Mouse (Mus musculus) CH12.LX (cell line): Measurements from ENCODE around the gene Tpm4. TPM values are rescaled to one million over a fixed set of nuclear protein-coding genes. Genes with fewer than 3 reads are reported as not detected.

Experiments used
- DNase-seq: peaks from one replicate; pipeline ENCODE4 v3.0.0-alpha.2; 2013; ENCODE audit errors: extremely low read depth
- H3K27ac ChIP-seq: 2 replicates; pipeline ENCODE4 v1.5.1; 2012; ENCODE audit warnings: low read depth, mild to moderate bottlenecking, control low read depth, moderate library complexity; ENCODE audit not compliant: insufficient read depth
- H3K27me3 ChIP-seq: replicated peaks from 2 replicates; pipeline ENCODE3; 2012; ENCODE audit warnings: inconsistent platforms
- H3K36me3 ChIP-seq, 2 experiments: replicated peaks in 1 of 2; 2 replicates each; pipeline versions ENCODE3 to v1.6.1; 2012; ENCODE audit warnings: inconsistent platforms in 1 of 2, low read length in 1 of 2, mild to moderate bottlenecking in 1 of 2, mixed read lengths in 1 of 2, moderate library complexity in 1 of 2; ENCODE audit not compliant: control insufficient read depth in 1 of 2, insufficient read depth in 1 of 2
- H3K4me1 ChIP-seq, 2 experiments: 2 replicates each; pipeline ENCODE4 v1.6.1; 2012; ENCODE audit warnings: inconsistent platforms in 1 of 2, moderate library complexity in 1 of 2; ENCODE audit not compliant: insufficient read depth in 2 of 2, control insufficient read depth in 1 of 2
- H3K4me2 ChIP-seq: 2 replicates; pipeline ENCODE4 v1.6.1; 2012; ENCODE audit warnings: low read depth, mild to moderate bottlenecking, control low read depth; ENCODE audit not compliant: poor library complexity, insufficient read depth, severe bottlenecking
- H3K4me3 ChIP-seq, 3 experiments: fragments of 150-350 bp in 1 of 3; sonication (generic) in 1 of 3; replicated peaks in 1 of 3; 2 replicates each; pipeline versions ENCODE3 to v1.5.1; 2011 to 2012; ENCODE audit warnings: low read depth in 2 of 3, low read length in 2 of 3, mild to moderate bottlenecking in 2 of 3, moderate library complexity in 2 of 3, control low read depth in 1 of 3, improper control_type of control experiment in 1 of 3, inconsistent platforms in 1 of 3, mixed read lengths in 1 of 3; ENCODE audit not compliant: poor library complexity in 1 of 3
- H3K79me2 ChIP-seq: replicated peaks from 2 replicates; pipeline ENCODE4 v1.6.1; 2012; ENCODE audit warnings: mild to moderate bottlenecking, moderate library complexity; ENCODE audit not compliant: control insufficient read depth, poor library complexity, insufficient read depth, severe bottlenecking; ENCODE audit errors: extremely low read depth
- H3K9ac ChIP-seq: 2 replicates; pipeline ENCODE4 v1.6.1; 2012; ENCODE audit warnings: low read depth, mild to moderate bottlenecking, control low read depth, moderate library complexity; ENCODE audit not compliant: insufficient read depth
- H3K9me3 ChIP-seq: replicated peaks from 2 replicates; pipeline ENCODE3; 2012; ENCODE audit warnings: low read length, inconsistent platforms, mixed read lengths
- BHLHE40 ChIP-seq: IDR thresholded peaks from 2 replicates; pipeline ENCODE4 v1.6.1; 2011; ENCODE audit warnings: mild to moderate bottlenecking, low read depth, low read length, improper control_type of control experiment
- CHD1 ChIP-seq: IDR thresholded peaks from 2 replicates; pipeline ENCODE4 v1.6.1; 2012; ENCODE audit warnings: low read depth, low read length, improper control_type of control experiment, inconsistent platforms
- CHD2 ChIP-seq: IDR thresholded peaks from 2 replicates; pipeline ENCODE4 v1.6.1; 2011; ENCODE audit warnings: low read length, improper control_type of control experiment
- CTCF ChIP-seq, 2 experiments: IDR thresholded peaks in 1 of 2; conservative IDR thresholded peaks in 1 of 2; 2 replicates each; pipeline ENCODE4 v1.5.1; 2011 to 2012; ENCODE audit warnings: low read depth in 2 of 2, low read length in 2 of 2, improper control_type of control experiment in 1 of 2, inconsistent platforms in 1 of 2, mild to moderate bottlenecking in 1 of 2, moderate library complexity in 1 of 2
- E2F4 ChIP-seq: IDR thresholded peaks from 2 replicates; pipeline ENCODE4 v1.6.1; 2011; ENCODE audit warnings: low read depth, low read length, improper control_type of control experiment; ENCODE audit not compliant: insufficient replicate concordance
- ELF1 ChIP-seq: IDR thresholded peaks from 2 replicates; pipeline ENCODE4 v1.6.1; 2014; ENCODE audit warnings: low read depth, mild to moderate bottlenecking, inconsistent platforms, low read length, improper control_type of control experiment
- EP300 ChIP-seq: IDR thresholded peaks from 2 replicates; pipeline ENCODE4 v1.6.1; 2011; ENCODE audit warnings: low read length, improper control_type of control experiment
- ETS1 ChIP-seq: conservative IDR thresholded peaks from 2 replicates; pipeline ENCODE4 v1.6.1; 2012; ENCODE audit warnings: low read depth, mild to moderate bottlenecking, inconsistent platforms, low read length, improper control_type of control experiment, moderate library complexity
- HCFC1 ChIP-seq: IDR thresholded peaks from 2 replicates; pipeline ENCODE4 v1.6.1; 2012; ENCODE audit warnings: low read depth, mild to moderate bottlenecking, inconsistent platforms, low read length, improper control_type of control experiment
- IRF4 ChIP-seq: IDR thresholded peaks from 2 replicates; pipeline ENCODE4 v1.6.1; 2014; ENCODE audit warnings: low read depth, mild to moderate bottlenecking, inconsistent platforms, low read length, improper control_type of control experiment
- JUND ChIP-seq: conservative IDR thresholded peaks from 2 replicates; pipeline ENCODE4 v1.6.1; 2011; ENCODE audit warnings: low read depth, low read length, improper control_type of control experiment
- KAT2A ChIP-seq: IDR thresholded peaks from 2 replicates; pipeline ENCODE4 v1.6.1; 2012; ENCODE audit warnings: low read length, improper control_type of control experiment, inconsistent platforms; ENCODE audit not compliant: insufficient replicate concordance
- MAZ ChIP-seq: IDR thresholded peaks from 2 replicates; pipeline ENCODE4 v1.6.1; 2012; ENCODE audit warnings: low read depth, mild to moderate bottlenecking, inconsistent platforms, low read length, improper control_type of control experiment, moderate library complexity
- MXI1 ChIP-seq: IDR thresholded peaks from 2 replicates; pipeline ENCODE4 v1.6.1; 2011; ENCODE audit warnings: mild to moderate bottlenecking, low read depth, low read length, improper control_type of control experiment
- MYC ChIP-seq: IDR thresholded peaks from 2 replicates; pipeline ENCODE4 v1.6.1; 2011; ENCODE audit warnings: low read depth, mild to moderate bottlenecking, improper control_type of control experiment, low read length
- NRF1 ChIP-seq: IDR thresholded peaks from 2 replicates; pipeline ENCODE4 v1.6.1; 2014; ENCODE audit warnings: low read depth, mild to moderate bottlenecking, inconsistent platforms, low read length, improper control_type of control experiment, moderate library complexity
- POLR2AphosphoS2 ChIP-seq: IDR thresholded peaks from 2 replicates; pipeline ENCODE4 v1.6.1; 2011; ENCODE audit warnings: low read depth, low read length, improper control_type of control experiment
- RAD21 ChIP-seq: IDR thresholded peaks from 2 replicates; pipeline ENCODE4 v1.6.1; 2011; ENCODE audit warnings: low read depth, mild to moderate bottlenecking, low read length, improper control_type of control experiment, moderate library complexity
- SIN3A ChIP-seq: IDR thresholded peaks from 2 replicates; pipeline ENCODE4 v1.6.1; 2012; ENCODE audit warnings: low read length, improper control_type of control experiment, inconsistent platforms
- SMC3 ChIP-seq: IDR thresholded peaks from 2 replicates; pipeline ENCODE4 v1.6.1; 2011; ENCODE audit warnings: low read depth, low read length, improper control_type of control experiment
- TCF12 ChIP-seq: IDR thresholded peaks from 2 replicates; pipeline ENCODE4 v1.6.1; 2014; ENCODE audit warnings: low read depth, mild to moderate bottlenecking, inconsistent platforms, low read length, improper control_type of control experiment
- USF2 ChIP-seq: conservative IDR thresholded peaks from 2 replicates; pipeline ENCODE4 v1.6.1; 2011; ENCODE audit warnings: low read depth, low read length, improper control_type of control experiment
- ZMIZ1 ChIP-seq: IDR thresholded peaks from 2 replicates; pipeline ENCODE4 v1.6.1; 2012; ENCODE audit warnings: low read depth, mild to moderate bottlenecking, inconsistent platforms, low read length, improper control_type of control experiment
- ZNF384 ChIP-seq: IDR thresholded peaks from 2 replicates; pipeline ENCODE4 v1.6.1; 2012; ENCODE audit warnings: low read depth, low read length, improper control_type of control experiment, inconsistent platforms
- dilution Hi-C: fragments of 300-500 bp; cut with MboI; formaldehyde crosslinking; loops from 2 replicates; pipeline ENCODE4 v1.14.3; 2020; ENCODE audit warnings: low sequenced_read_pairs; ENCODE audit not compliant: extremely low pct_unique_long_range_greater_than_20kb, extremely low pct_ligation_motif_present
- in situ Hi-C: fragments of 300-500 bp; cut with MboI; formaldehyde crosslinking; loops from 3 replicates; pipeline ENCODE4 v1.14.3; 2019; ENCODE audit warnings: low sequenced_read_pairs, low pct_ligation_motif_present, low pct_unique_long_range_greater_than_20kb, mixed read lengths
- polyA plus RNA-seq: library from polyadenylated mRNA; unstranded; fragments of >175 nt; gene quantifications from 2 replicates; pipeline ENCODE4 v1.2.1, GENCODE M21; 2012; ENCODE audit warnings: low read depth; ENCODE audit not compliant: insufficient read length
- total RNA-seq, 2 experiments: library from RNA; depleted of rRNA; stranded (reverse); fragments of 300-350 nt in 1 of 2; fragments of >200 nt in 1 of 2; gene quantifications; 2 replicates each; pipeline ENCODE4 v1.2.3; 2012 to 2014

The Tpm4 gene
- total and polyA plus RNA-seq, 3 experiments, result 96.2 to 284 (median 203) TPM

GRCm38 (mm10) chr8:72146556-72146955, 11.8 kb downstream of the Tpm4 start:
- peaks cover 5% of the 10 kb centered on the region for H3K79me2 ChIP-seq
- H3K4me3 ChIP-seq, result no peak overlapping the region
- no peak overlapping the region for H3K9ac ChIP-seq
- no peaks in the 10 kb centered on the region for H3K27me3 ChIP-seq
- TF ChIP-seq ZMIZ1, result no peak
- no peak for TF ChIP-seq MAZ
- no peak for TF ChIP-seq IRF4
- TF ChIP-seq KAT2A, result no peak
- TF ChIP-seq ELF1, result no peak
- TF ChIP-seq POLR2AphosphoS2, result no peak
- TF ChIP-seq ZNF384, result no peak
- no peak for TF ChIP-seq CTCF (conservative IDR thresholded peaks at IDR 0.05 in 1 of 2, IDR thresholded peaks at IDR 0.05 in 1 of 2; ENCODE audit: low read depth in 2 of 2, low read length in 2 of 2)
- no peak for TF ChIP-seq TCF12
- TF ChIP-seq CHD1, result no peak
- TF ChIP-seq BHLHE40, result no peak
- TF ChIP-seq USF2, result no peak
- TF ChIP-seq CHD2, result no peak
- TF ChIP-seq EP300, result no peak
- no peak for TF ChIP-seq ETS1
- TF ChIP-seq RAD21, result no peak
- TF ChIP-seq JUND, result no peak
- TF ChIP-seq MXI1, result no peak
- no peak for TF ChIP-seq NRF1
- no peak for TF ChIP-seq SIN3A
- H3K36me3 ChIP-seq, result peaks cover 73 to 91% of the 10 kb centered on the region in 2 experiments
- H3K27ac ChIP-seq, result no peak overlapping the region
- no peaks in the 10 kb centered on the region for H3K9me3 ChIP-seq
- H3K4me2 ChIP-seq, result no peak overlapping the region
- in situ Hi-C loops (no loop called here), dilution Hi-C loops (no loop called here)
- H3K4me1 ChIP-seq, result peaks cover 7 to 68% of the 10 kb centered on the region in 2 experiments
- no peak for DNase-seq

- no peak for TF ChIP-seq E2F4
- TF ChIP-seq EP300, result no peak
- TF ChIP-seq RAD21, result no peak
- TF ChIP-seq MYC, result no peak
- no peak for TF ChIP-seq CHD2
- no peak for TF ChIP-seq MXI1
- no peak for TF ChIP-seq ETS1
- TF ChIP-seq SIN3A, result no peak
- TF ChIP-seq HCFC1, result no peak
- TF ChIP-seq ZMIZ1, result no peak
- TF ChIP-seq NRF1, result no peak
- TF ChIP-seq KAT2A, result no peak
- no peak for TF ChIP-seq SMC3
- in situ Hi-C loops, result no loop called here
- H3K36me3 ChIP-seq, result peaks cover 74 to 89% of the 10 kb centered on the region in 2 experiments
These were observed 12.5 kb downstream of the Tpm4 start for GRCm38 (mm10) chr8:72147266-72147665.

More at GRCm38 (mm10) chr8:72147266-72147665, 12.5 kb downstream of the Tpm4 start:
- no peaks in the 10 kb centered on the region for H3K9me3 ChIP-seq
- H3K9ac ChIP-seq, result no peak overlapping the region
- H3K27ac ChIP-seq, result peak overlapping the region; percentile 26; the same call in 1 of the 2 replicates
- no peaks in the 10 kb centered on the region for H3K27me3 ChIP-seq
- H3K4me3 ChIP-seq, result no peak overlapping the region
- no peak for DNase-seq
- peaks cover 6% of the 10 kb centered on the region for H3K79me2 ChIP-seq
- no peak overlapping the region for H3K4me2 ChIP-seq
- H3K4me1 ChIP-seq, result peaks cover 7 to 67% of the 10 kb centered on the region in 2 experiments
- dilution Hi-C loops, result no loop called here
